Mouse (Mus musculus) erythroid progenitor cell, adult 5-6 weeks (primary cell): ENCODE data around the gene Klhl13. TPM values are rescaled to one million over a fixed set of nuclear protein-coding genes. Genes with fewer than 3 reads are reported as not detected.

Experiments
- ATAC-seq: replicated peaks from 2 replicates; pipeline ENCODE4 v1.8.0; 2016; ENCODE audit warnings: moderate number of reproducible peaks, mild to moderate bottlenecking, moderate TSS enrichment, inconsistent platforms; ENCODE audit not compliant: poor library complexity, low FRiP score, severe bottlenecking
- total RNA-seq, 2 experiments: library from RNA; stranded (forward) in 1 of 2; stranded (reverse) in 1 of 2; fragments of 150-400 nt in 1 of 2; fragments of 186-747, 209-891 nt in 1 of 2; gene quantifications; 2 replicates each; pipeline versions ENCODE4 v1.2.3 to v1.2.4; 2015 to 2017; ENCODE audit warnings: low replicate concordance in 2 of 2

The Klhl13 gene
- total RNA-seq (2015; ENCODE audit: low replicate concordance), result not detected in 2 replicates
- not detected in 2 replicates for total RNA-seq (2017; ENCODE audit: low replicate concordance)

GRCm38 (mm10) chrX:23364514-23365381, at the start of gene Klhl13:
Gene Klhl13 (minus strand): TSS chrX:23365082.
- no peak for ATAC-seq

GRCm38 (mm10) chrX:23409296-23410149, 44.6 kb upstream of the Klhl13 start:
- ATAC-seq, result no peak

DNA sequence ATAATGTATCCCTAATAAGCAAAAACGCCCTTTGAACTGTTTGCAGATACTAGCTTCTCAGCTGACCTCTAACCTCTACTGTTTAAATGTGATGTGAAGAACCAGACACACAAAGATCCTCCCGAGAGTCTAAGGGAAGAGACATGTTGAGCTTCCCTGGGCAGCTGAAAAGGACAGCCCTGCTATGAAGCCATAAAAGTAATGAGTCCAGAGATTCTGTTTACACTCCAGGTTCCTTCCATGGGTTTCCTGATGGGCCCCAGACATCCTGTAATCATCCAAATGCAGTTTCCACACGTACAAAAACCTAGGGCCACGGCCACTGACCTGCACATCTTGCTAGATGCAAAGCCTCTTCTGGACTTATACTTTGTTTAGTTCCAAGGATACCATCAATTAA, 23.8 kb upstream of the Klhl13 start:
- ATAC-seq, result no peak

GRCm38 (mm10) chrX:23363441-23363840, 1.4 kb downstream of the Klhl13 start:
- no peak for ATAC-seq

- no peak for ATAC-seq
These were observed 4.4 kb downstream of the Klhl13 start for GRCm38 (mm10) chrX:23360446-23360845.

DNA sequence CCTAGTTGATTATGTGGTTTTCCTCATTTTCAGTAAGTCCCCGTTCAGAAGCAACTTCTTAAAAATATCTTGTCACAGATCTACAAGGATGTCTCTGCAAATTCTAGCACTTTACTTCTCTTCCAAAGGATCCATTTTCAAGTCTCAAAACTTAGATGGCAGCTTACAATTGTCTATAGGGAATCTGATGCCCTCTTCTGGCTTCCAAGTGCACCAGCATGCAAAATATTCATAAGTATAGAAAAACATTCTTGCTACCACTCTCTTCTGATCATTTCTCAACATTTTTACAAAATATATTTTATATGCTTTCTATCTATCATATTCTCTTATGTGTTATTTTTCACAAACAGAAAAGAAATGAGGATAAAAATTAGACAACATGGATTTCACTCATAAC, 14.8 kb downstream of the Klhl13 start:
- ATAC-seq, result no peak

DNA sequence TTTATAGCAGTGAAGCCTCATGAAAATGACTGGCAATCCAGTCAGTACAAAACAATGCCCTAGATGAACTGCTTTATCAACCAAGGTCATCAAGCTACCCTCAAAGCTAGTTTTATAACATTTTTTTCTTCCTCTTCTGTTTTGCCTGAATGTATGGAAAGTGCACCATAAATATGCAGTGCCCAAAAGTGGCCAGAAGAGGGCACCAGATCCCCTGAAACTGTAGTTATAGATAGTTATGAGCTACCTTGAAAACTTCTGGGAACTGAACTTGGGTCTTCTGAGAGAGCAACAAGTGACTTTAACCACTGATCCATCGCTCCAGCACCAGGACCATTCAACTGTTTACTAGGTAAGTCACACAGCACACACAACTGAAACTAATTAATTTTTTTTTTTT, 36.8 kb downstream of the Klhl13 start:
- no peak for ATAC-seq

DNA sequence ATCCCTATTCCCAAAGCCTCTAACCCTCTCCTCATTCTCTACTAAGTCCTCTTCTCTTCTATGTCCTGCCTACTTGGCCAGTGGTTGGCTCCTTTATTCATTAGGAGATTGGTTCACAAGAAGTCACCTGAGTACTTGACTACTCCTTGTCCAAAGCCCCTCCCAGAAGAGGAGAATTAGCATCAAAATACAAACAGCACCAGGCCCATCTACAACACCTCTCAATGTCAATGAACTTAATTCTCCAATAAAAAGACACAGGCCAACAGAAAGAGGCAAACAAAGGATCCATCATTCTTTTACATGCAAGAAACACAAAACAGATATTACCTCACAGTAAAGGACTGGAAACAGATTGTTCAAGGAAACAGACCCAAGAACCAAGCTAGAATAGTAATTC, 46.0 kb downstream of the Klhl13 start:
- no peak for ATAC-seq

DNA sequence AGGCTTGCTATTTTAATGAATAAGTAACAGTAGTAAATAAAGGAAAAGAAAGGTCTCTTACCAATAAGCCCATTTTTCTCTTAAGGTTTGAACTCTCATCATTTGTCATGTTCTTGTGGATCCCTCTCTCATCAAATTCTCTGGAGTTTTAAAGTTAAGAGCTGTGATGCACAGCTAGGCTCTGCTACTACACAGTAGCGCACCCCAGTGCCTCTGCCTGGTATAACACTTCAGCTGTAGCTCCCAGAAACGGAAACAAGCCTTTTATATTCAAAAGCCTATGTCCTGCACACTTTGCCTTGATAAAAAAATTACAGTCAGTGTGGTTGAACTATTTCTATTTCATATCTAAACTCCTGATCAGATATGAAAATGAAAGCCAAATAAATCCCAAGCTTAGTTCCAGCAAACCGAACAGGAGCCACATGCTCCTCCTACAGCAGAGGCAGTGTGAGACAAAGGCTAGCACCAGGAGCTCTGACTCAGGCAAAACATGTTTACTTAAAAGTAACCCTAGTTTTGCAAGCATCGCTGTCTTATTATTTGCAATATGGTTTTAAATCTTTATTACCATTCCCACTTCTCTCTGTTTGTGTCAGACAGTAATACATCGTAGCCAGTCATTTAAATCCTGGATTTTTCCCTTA, 68.8 kb downstream of the Klhl13 start:
- ATAC-seq, result no peak

- no peak for ATAC-seq
These were observed 79.5 kb downstream of the Klhl13 start for GRCm38 (mm10) chrX:23285442-23285817.

DNA sequence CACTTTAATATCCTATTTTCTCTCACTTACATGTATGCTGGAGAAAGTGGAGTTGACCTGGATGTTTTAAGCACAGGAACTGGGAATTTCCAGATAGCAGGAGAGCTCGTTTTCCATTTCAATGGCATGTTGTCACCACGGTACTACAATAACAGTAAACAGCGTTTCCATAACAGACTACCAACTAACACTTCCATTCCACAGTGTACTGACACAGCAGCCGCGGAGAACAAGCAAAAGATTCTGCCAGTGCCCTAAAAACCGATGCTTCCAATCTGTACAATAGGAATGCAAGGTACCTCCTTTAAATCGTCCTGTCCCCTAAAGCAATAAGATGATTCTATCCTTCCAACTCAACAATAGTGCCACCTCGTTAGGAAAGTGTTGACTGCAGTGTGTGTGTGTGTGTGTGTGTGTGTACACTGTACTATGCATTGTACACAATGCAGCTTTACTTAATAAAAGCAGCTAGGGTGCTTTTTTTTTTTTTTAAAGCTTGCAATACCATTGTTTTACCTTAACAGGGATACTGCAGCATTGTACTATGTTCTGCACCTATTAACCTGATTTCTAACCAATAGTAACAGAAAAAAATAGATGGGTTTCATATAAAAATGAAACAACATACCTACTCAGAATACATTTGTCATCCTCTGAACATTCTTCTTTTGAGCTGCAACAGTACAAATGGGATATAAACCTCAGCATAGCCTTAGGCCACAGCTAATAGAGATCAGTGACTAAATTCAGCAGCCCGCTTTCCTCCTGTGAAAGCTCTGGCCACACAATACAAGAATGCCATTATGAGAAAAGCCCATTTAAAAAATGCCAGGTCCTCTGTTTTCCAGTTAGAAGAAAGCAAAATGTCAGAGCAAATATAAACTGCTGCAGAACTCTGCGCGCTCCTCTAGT, 80.1 kb downstream of the Klhl13 start:
- no peak for ATAC-seq

- no peak for ATAC-seq
These were observed 97.3 kb downstream of the Klhl13 start for GRCm38 (mm10) chrX:23267601-23268000.

GRCm38 (mm10) chrX:23248752-23249151, 116.1 kb downstream of the Klhl13 start:
- no peak for ATAC-seq
